ENCODE assay signal across 8 mouse cellular contexts in the genomic region with DNA sequence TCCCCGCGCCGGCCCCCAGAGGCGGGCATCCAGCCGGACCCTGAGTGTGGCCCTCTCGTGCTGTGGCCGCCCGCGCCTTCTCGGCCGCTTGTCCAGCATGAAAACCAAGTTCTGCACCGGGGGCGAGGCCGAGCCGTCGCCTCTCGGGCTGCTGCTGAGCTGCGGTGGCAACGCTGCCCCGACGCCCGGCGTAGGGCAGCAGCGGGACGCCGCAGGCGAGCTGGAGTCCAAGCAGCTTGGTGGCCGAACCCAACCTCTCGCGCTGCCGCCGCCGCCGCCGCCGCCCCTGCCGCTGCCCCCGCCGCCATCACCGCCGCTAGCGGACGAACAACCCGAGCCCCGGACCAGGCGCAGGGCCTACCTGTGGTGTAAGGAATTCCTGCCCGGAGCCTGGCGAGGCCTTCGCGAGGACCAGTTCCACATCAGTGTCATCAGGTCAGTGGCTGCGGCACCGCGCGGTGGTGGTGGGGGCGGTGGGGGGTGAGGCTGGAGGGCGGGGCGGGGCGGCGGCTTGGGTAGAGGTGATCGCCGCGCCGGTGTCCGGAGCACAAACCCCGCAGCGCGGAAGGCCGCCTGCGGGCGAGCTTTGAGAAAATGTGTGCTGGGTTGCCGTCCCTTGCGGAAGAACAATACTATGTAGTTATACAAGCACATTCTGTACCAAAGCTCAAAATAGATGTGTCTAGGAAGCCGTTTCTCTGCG. TPM values are rescaled to one million over a fixed set of nuclear protein-coding genes. Genes with fewer than 3 reads are reported as not detected.
A peak's percentile ranks its signal among the peaks of the same experiment; 100 is the strongest.
DNase-seq lines count a peak whose midpoint lies in the region; ATAC-seq and TF ChIP-seq lines count a peak whose summit lies in the region.

No protein-coding gene starts in this region.

- peak overlapping the region; percentile 85 for H3K9ac ChIP-seq in embryonic facial prominence, embryonic 12.5 days
- peak overlapping the region; percentile 88 for H3K9ac ChIP-seq in heart, embryonic 12.5 days
- H3K9ac ChIP-seq in liver, embryonic 15.5 days, result peak overlapping the region; percentile 75
- peak overlapping the region; percentile 92 for H3K9ac ChIP-seq in neural tube, embryonic 13.5 days

- no peaks in the 10 kb centered on the region for H3K27me3 ChIP-seq in embryonic facial prominence, embryonic 12.5 days
- H3K27me3 ChIP-seq in heart, embryonic 12.5 days (replicated peaks), result no peaks in the 10 kb centered on the region
- H3K27me3 ChIP-seq in liver, embryonic 15.5 days, result no peaks in the 10 kb centered on the region
- no peaks in the 10 kb centered on the region for H3K27me3 ChIP-seq in neural tube, embryonic 13.5 days
- no peaks in the 10 kb centered on the region for H3K27me3 ChIP-seq in thymus, adult 2 months (ENCODE audit: control insufficient read depth, insufficient read depth, low read length)

- H3K36me3 ChIP-seq in embryonic facial prominence, embryonic 12.5 days, result no peaks in the 10 kb centered on the region
- H3K36me3 ChIP-seq in heart, embryonic 12.5 days, result no peaks in the 10 kb centered on the region
- no peaks in the 10 kb centered on the region for H3K36me3 ChIP-seq in liver, embryonic 15.5 days (replicated peaks)
- H3K36me3 ChIP-seq in neural tube, embryonic 13.5 days, result no peaks in the 10 kb centered on the region
- no peaks in the 10 kb centered on the region for H3K36me3 ChIP-seq in thymus, adult 2 months (ENCODE audit: control insufficient read depth, insufficient read depth, low read length)

- peak; percentile 22 for ATAC-seq in embryonic facial prominence, embryonic 12.5 days (ENCODE audit: insufficient number of reproducible peaks, insufficient read depth, low FRiP score, low TSS enrichment)
- peak; percentile 15 for ATAC-seq in heart, embryonic 12.5 days (ENCODE audit: insufficient number of reproducible peaks, low FRiP score)
- peak; percentile 43 for ATAC-seq in liver, embryonic 15.5 days (ENCODE audit: insufficient read depth)
- ATAC-seq in neural tube, embryonic 13.5 days (ENCODE audit: low read depth), result peak; percentile 30

- peaks cover 31% of the 10 kb centered on the region for H3K4me1 ChIP-seq in embryonic facial prominence, embryonic 12.5 days
- peaks cover 42% of the 10 kb centered on the region for H3K4me1 ChIP-seq in heart, embryonic 12.5 days (replicated peaks)
- peaks cover 52% of the 10 kb centered on the region for H3K4me1 ChIP-seq in liver, embryonic 15.5 days (replicated peaks)
- peaks cover 49% of the 10 kb centered on the region for H3K4me1 ChIP-seq in neural tube, embryonic 13.5 days (replicated peaks)
- peaks cover 19% of the 10 kb centered on the region for H3K4me1 ChIP-seq in thymus, adult 2 months (replicated peaks; ENCODE audit: control insufficient read depth, insufficient read depth, low read length)

- H3K4me3 ChIP-seq in embryonic facial prominence, embryonic 12.5 days, result peak overlapping the region; percentile 87
- peak overlapping the region; percentile 79 for H3K4me3 ChIP-seq in heart, embryonic 12.5 days
- H3K4me3 ChIP-seq in liver, embryonic 15.5 days (replicated peaks), result peak overlapping the region; percentile 77
- H3K4me3 ChIP-seq in neural tube, embryonic 13.5 days, result peak overlapping the region; percentile 64
- peak overlapping the region; percentile 65 for H3K4me3 ChIP-seq in thymus, adult 2 months (ENCODE audit: control insufficient read depth, insufficient read depth, low read length)

- TF ChIP-seq POLR2A in thymus, adult 2 months (IDR thresholded peaks at IDR 0.05; ENCODE audit: control insufficient read depth, extremely low read depth, insufficient read depth, low read length, poor library complexity), result no peak

- DNase-seq in A20 (ENCODE audit: low read depth, low spot score), result peak; percentile 67
- DNase-seq in adipocyte (ENCODE audit: low spot score), result peak; percentile 53
- peak; percentile 75 for DNase-seq in kidney, postnatal 10 days
- DNase-seq in thymus, adult 2 months, result peak; percentile 58

- TF ChIP-seq CTCF in thymus, adult 2 months (IDR thresholded peaks at IDR 0.05; ENCODE audit: borderline replicate concordance, control insufficient read depth, extremely low read depth, insufficient read depth, low read length, poor library complexity), result no peak

- WGBS in embryonic facial prominence, embryonic 12.5 days, result under 1% methylated on average over 47 of the region's 74 CpGs
- under 1% methylated on average over 65 of the region's 74 CpGs for WGBS in heart, embryonic 12.5 days
- under 1% methylated on average over 74 of the region's 74 CpGs for WGBS in liver, embryonic 15.5 days (ENCODE audit: insufficient replicate concordance)
- under 1% methylated on average over 71 of the region's 74 CpGs for WGBS in neural tube, embryonic 13.5 days
- under 1% methylated on average over 72 of the region's 74 CpGs for WGBS in thymus, adult 2 months

- H3K9me3 ChIP-seq in embryonic facial prominence, embryonic 12.5 days, result no peaks in the 10 kb centered on the region
- no peaks in the 10 kb centered on the region for H3K9me3 ChIP-seq in heart, embryonic 12.5 days (replicated peaks)
- H3K9me3 ChIP-seq in liver, embryonic 15.5 days (replicated peaks), result no peaks in the 10 kb centered on the region
- no peaks in the 10 kb centered on the region for H3K9me3 ChIP-seq in neural tube, embryonic 13.5 days

- peak overlapping the region; percentile 52 for H3K4me2 ChIP-seq in embryonic facial prominence, embryonic 12.5 days (replicated peaks)
- peak overlapping the region; percentile 83 for H3K4me2 ChIP-seq in heart, embryonic 12.5 days
- H3K4me2 ChIP-seq in liver, embryonic 15.5 days, result peak overlapping the region; percentile 99
- H3K4me2 ChIP-seq in neural tube, embryonic 13.5 days, result peak overlapping the region; percentile 68

- peak overlapping the region; percentile 97 for H3K27ac ChIP-seq in embryonic facial prominence, embryonic 12.5 days
- peak overlapping the region; percentile 98 for H3K27ac ChIP-seq in heart, embryonic 12.5 days (ENCODE audit: poor library complexity, severe bottlenecking)
- H3K27ac ChIP-seq in liver, embryonic 15.5 days (replicated peaks), result peak overlapping the region; percentile 91
- peak overlapping the region; percentile 98 for H3K27ac ChIP-seq in neural tube, embryonic 13.5 days (replicated peaks)
- no peak overlapping the region for H3K27ac ChIP-seq in thymus, adult 2 months (ENCODE audit: control insufficient read depth, insufficient read depth, low read length)

RNA-seq across cellular contexts. Expression of a gene that starts 0.6 kb away (rescaled TPM):
- 64.2 and 68.9 TPM in 2 replicates for polyA plus RNA-seq in embryonic facial prominence, embryonic 12.5 days (2016; fragmentation: Nextera tagmentation; extraction: Ambion mirVana)
- polyA plus RNA-seq in heart, embryonic 12.5 days (2016; fragmentation: Nextera tagmentation; extraction: Ambion mirVana), result 30.1 and 36.1 TPM in 2 replicates
- polyA plus RNA-seq in liver, embryonic 15.5 days (2015; fragmentation: Nextera tagmentation; extraction: Ambion mirVana), result 20.1 and 24.8 TPM in 2 replicates
- polyA plus RNA-seq in neural tube, embryonic 13.5 days (2015; fragmentation: Nextera tagmentation; extraction: Ambion mirVana), result 51.5 and 54.6 TPM in 2 replicates
- polyA plus RNA-seq in thymus, adult 2 months (2012; rRNA removed), result 39.1 and 44.2 TPM in 2 replicates

RNA-seq across cellular contexts. Expression of a gene that starts 54.8 kb away (rescaled TPM):
- polyA plus RNA-seq in embryonic facial prominence, embryonic 12.5 days (2016; fragmentation: Nextera tagmentation; extraction: Ambion mirVana), result 46.4 and 53.6 TPM in 2 replicates
- polyA plus RNA-seq in heart, embryonic 12.5 days (2016; fragmentation: Nextera tagmentation; extraction: Ambion mirVana), result 22.3 and 26.1 TPM in 2 replicates
- 29.5 and 38.6 TPM in 2 replicates for polyA plus RNA-seq in liver, embryonic 15.5 days (2015; fragmentation: Nextera tagmentation; extraction: Ambion mirVana)
- polyA plus RNA-seq in neural tube, embryonic 13.5 days (2015; fragmentation: Nextera tagmentation; extraction: Ambion mirVana), result 18.4 and 18.9 TPM in 2 replicates
- 270 and 293 TPM in 2 replicates for polyA plus RNA-seq in thymus, adult 2 months (2012; rRNA removed)
